Mouse (Mus musculus) kidney, adult 2 months (tissue): ENCODE data around the gene Cdc42ep2. TPM values are rescaled to one million over a fixed set of nuclear protein-coding genes. Genes with fewer than 3 reads are reported as not detected.
"Not testable (repeated sequence)": the region's sequence is repeated elsewhere in the genome, so short reads cannot be mapped to it uniquely, and the experiment has no call there.

ENCODE experiments used
- DNase-seq: peaks from one replicate; pipeline ENCODE4 v3.0.0; 2021
- H3K27ac ChIP-seq: fragments of 200-500 bp; 2 replicates; pipeline ENCODE4 v1.5.1; 2012; ENCODE audit warnings: low read depth, low read length, control low read depth, inconsistent platforms; ENCODE audit not compliant: insufficient read depth
- H3K27me3 ChIP-seq: fragments of 200-500 bp; replicated peaks from 2 replicates; pipeline ENCODE4 v1.6.1; 2012; ENCODE audit warnings: mild to moderate bottlenecking, moderate library complexity, low read length, inconsistent platforms; ENCODE audit not compliant: control insufficient read depth, insufficient read depth
- H3K36me3 ChIP-seq: fragments of 200-500 bp; 2 replicates; pipeline ENCODE4 v1.6.1; 2012; ENCODE audit warnings: mild to moderate bottlenecking, moderate library complexity, low read length, inconsistent platforms; ENCODE audit not compliant: control insufficient read depth, insufficient read depth
- H3K4me1 ChIP-seq: fragments of 200-500 bp; 2 replicates; pipeline ENCODE4 v1.6.1; 2011; ENCODE audit warnings: low read length; ENCODE audit not compliant: control insufficient read depth, insufficient read depth
- H3K4me3 ChIP-seq: fragments of 200-500 bp; 2 replicates; pipeline ENCODE4 v1.5.1; 2011; ENCODE audit warnings: mild to moderate bottlenecking, low read depth, low read length, control low read depth; ENCODE audit not compliant: insufficient read depth
- CTCF ChIP-seq: fragments of 200-500 bp; conservative IDR thresholded peaks from 2 replicates; pipeline ENCODE4 v1.5.1; 2011; ENCODE audit warnings: low read depth, mild to moderate bottlenecking, control low read depth, low read length, moderate library complexity, mixed read lengths; ENCODE audit not compliant: insufficient read depth, insufficient read length
- POLR2A ChIP-seq: fragments of 200-500 bp; IDR thresholded peaks from one replicate; pipeline ENCODE4 v1.6.1; 2011; ENCODE audit warnings: low read depth, low read length, control low read depth
- WGBS: fragments of 180-500 bp; shearing (Covaris S2); methylation state at CpG from one replicate; pipeline ENCODE4 v1.1.7; 2018; 5-methylcytosine and 5-hydroxymethylcytosine counted together
- polyA plus RNA-seq: library from polyadenylated mRNA; depleted of rRNA; stranded (reverse); fragments of >200 nt; gene quantifications from 2 replicates; pipeline ENCODE4 v1.2.3, GENCODE M21; 2012

The Cdc42ep2 gene
- polyA plus RNA-seq, 1 experiment: 12.0 TPM

DNA sequence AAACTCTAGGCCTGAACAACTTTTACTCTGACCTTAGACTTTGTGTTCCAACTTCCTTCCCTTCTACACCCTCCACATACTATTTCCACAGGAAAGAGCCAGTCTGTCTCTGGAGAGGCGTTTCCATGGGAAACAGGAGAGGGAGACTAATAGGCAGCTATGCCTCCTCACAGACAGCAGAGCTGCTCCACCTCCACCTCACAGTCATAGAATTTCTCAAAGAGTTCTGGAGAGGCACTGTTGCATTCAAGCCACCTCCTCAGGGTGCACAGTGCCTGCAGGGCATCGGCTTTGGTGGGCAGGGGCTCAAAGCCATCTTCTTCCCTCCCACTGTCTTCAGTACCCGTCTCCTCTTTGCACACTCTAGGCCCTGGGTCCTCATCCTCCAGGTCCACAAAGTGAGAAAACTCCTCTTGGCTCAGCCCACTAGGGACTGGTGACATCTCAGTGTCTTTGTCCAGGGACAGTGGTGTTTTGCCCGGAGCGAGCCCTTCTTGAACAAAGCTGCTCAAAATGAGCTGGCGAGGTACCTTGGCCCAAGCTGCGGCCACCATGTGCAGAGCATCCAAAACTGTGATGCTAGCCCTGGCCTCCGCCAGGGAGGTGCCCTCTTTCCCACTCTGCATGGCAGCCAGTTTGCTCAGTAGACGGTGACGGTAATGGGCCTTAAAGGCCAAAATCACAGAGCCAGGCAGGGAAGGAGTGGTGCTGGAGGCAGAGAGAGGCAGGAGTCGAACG, 32.9 kb downstream of the Cdc42ep2 start:
- no peaks in the 10 kb centered on the region for H3K27me3 ChIP-seq
- no peak overlapping the region for H3K4me3 ChIP-seq
- no peaks in the 10 kb centered on the region for H3K36me3 ChIP-seq
- no peak for TF ChIP-seq CTCF
- no peak for TF ChIP-seq POLR2A
- peaks cover 2% of the 10 kb centered on the region; the same call in 1 of the 2 replicates for H3K4me1 ChIP-seq
- H3K27ac ChIP-seq: 0 out of 2 replicates have a peak overlapping the region, but pooled peaks have one; percentile 2
- WGBS: 91% methylated on average over 12 of the region's 12 CpGs
- DNase-seq: peak; percentile 38

- Histone ChIP-seq H3K4me1 (peaks cover 1% of the 10 kb centered on the region; the same call in 1 of the 2 replicates), H3K36me3 (no peaks in the 10 kb centered on the region), H3K27ac (no peak overlapping the region), H3K4me3 (no peak overlapping the region), H3K27me3 (no peaks in the 10 kb centered on the region)
- peak; percentile 41 for DNase-seq
- TF ChIP-seq POLR2A: no peak
- no peak for TF ChIP-seq CTCF
- WGBS: 46% methylated on average over 4 of the region's 4 CpGs
Measured at GRCm38 (mm10) chr19:5889211-5889610, 35.4 kb downstream of the Cdc42ep2 start.

GRCm38 (mm10) chr19:5887234-5887815, 37.3 kb downstream of the Cdc42ep2 start:
- Histone ChIP-seq H3K27ac (no peak overlapping the region), H3K27me3 (no peaks in the 10 kb centered on the region), H3K4me1 (no peaks in the 10 kb centered on the region), H3K36me3 (no peaks in the 10 kb centered on the region), H3K4me3 (no peak overlapping the region)
- DNase-seq: no peak
- WGBS: 73% methylated on average over 3 of the region's 3 CpGs
- no peak for TF ChIP-seq CTCF
- TF ChIP-seq POLR2A: no peak

DNA sequence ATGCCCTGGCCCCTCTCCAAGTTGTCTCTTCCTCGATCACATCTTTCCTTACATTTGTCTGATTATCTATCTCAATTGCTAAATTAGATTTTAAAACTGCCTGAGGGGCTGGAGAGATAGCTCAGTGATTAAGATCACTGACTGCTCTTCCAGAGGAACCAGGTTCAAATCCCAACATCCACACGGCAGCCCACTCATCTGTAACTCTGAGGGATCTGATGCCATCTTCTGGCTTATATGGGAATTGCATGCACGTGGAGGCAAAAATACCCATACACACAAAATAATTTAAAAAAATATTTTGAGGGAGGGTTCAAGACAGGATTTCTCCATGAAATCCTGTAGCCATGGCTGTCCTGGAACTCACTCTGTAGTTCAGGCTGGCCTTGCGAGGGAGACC, 38.8 kb downstream of the Cdc42ep2 start:
- H3K27ac ChIP-seq: no peak overlapping the region
- WGBS: 62% methylated on average over 4 of the region's 4 CpGs
- DNase-seq: peak; percentile 38
- H3K4me3 ChIP-seq: no peak overlapping the region
- H3K36me3 ChIP-seq: no peaks in the 10 kb centered on the region
- peaks cover 3% of the 10 kb centered on the region for H3K4me1 ChIP-seq
- no peaks in the 10 kb centered on the region for H3K27me3 ChIP-seq
- TF ChIP-seq CTCF: peak; percentile 46
- no peak for TF ChIP-seq POLR2A

DNA sequence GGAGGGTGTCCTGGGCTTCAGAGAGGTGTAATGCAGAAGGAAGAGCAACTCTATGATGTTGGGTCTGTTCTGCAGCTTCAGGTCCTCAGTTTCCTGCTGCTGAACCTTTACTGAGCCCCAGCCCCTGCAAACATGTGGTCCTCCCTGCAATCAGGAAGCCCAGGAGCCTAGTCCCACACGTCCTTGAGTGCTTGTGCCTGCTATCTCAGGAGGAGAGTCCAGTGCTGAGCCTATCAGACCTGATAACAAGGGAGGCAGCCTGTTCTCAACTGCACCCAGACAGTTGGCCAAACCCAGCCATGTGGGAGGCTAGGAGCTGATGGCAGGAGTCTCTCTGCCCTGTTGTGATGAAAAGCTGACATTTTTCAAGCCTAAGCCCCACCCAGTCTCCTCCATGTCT, 40.7 kb downstream of the Cdc42ep2 start:
- TF ChIP-seq CTCF (no peak), POLR2A (no peak)
- DNase-seq: no peak
- peaks cover 20% of the 10 kb centered on the region for H3K4me1 ChIP-seq
- H3K36me3 ChIP-seq: no peaks in the 10 kb centered on the region
- no peaks in the 10 kb centered on the region for H3K27me3 ChIP-seq
- WGBS: 90% methylated on average over 1 of the region's 1 CpGs
- H3K4me3 ChIP-seq: no peak overlapping the region
- H3K27ac ChIP-seq: no peak overlapping the region

- not testable (repeated sequence) for H3K4me3 ChIP-seq, H3K27ac ChIP-seq, H3K36me3 ChIP-seq, H3K27me3 ChIP-seq
- peaks cover 28% of the 10 kb centered on the region for H3K4me1 ChIP-seq
- 38% methylated on average over 5 of the region's 5 CpGs for WGBS
- peak; percentile 53 for DNase-seq
Measured at GRCm38 (mm10) chr19:5882079-5882478, 42.5 kb downstream of the Cdc42ep2 start.

DNA sequence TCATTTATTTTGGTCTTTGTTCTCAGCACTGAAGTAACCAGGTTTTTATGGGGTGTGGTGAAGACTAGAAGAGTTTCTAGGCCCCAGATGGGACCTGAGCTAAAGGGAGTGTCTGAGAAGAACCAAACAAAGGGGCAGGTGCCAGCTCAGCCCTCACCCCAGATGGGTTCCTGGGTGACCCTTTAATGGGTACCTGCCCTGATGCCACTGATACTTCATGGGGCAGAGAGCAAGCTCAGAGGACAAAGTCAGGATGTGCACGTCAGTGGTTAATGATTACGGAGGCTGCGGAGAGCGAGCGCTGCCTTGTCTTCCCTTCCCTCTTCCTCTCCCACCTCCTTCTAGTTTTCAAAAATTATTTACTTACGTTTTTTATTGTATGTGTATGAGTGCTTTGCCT, 43.5 kb downstream of the Cdc42ep2 start:
- Histone ChIP-seq H3K4me3 (no peak overlapping the region), H3K27ac (no peak overlapping the region), H3K36me3 (no peaks in the 10 kb centered on the region), H3K4me1 (peaks cover 30% of the 10 kb centered on the region), H3K27me3 (no peaks in the 10 kb centered on the region)
- no peak for TF ChIP-seq CTCF
- TF ChIP-seq POLR2A: no peak
- 46% methylated on average over 6 of the region's 6 CpGs for WGBS
- DNase-seq: peak; percentile 82
